Mouse (Mus musculus) mature B cell (primary cell): Measurements from ENCODE around the gene Eya2.

Experiments
- in situ Hi-C: fragments of 300-500 bp; cut with MboI; formaldehyde crosslinking; loops from 2 replicates; pipeline ENCODE4 v1.14.3; 2019

The Eya2 gene

GRCm38 (mm10) chr2:165716688-165717087 lies 121.9 kb downstream of the Eya2 start:
- in situ Hi-C loops: no loop called here

- in situ Hi-C loops: no loop called here
Measured at GRCm38 (mm10) chr2:165717182-165718176, 122.6 kb downstream of the Eya2 start.

GRCm38 (mm10) chr2:165719382-165719781 lies 124.5 kb downstream of the Eya2 start:
- in situ Hi-C loops: no loop called here

GRCm38 (mm10) chr2:165721941-165722340 lies 127.1 kb downstream of the Eya2 start:
- in situ Hi-C loops: no loop called here

- in situ Hi-C loops: no loop called here
Measured at GRCm38 (mm10) chr2:165732552-165733238, 137.9 kb downstream of the Eya2 start.

- in situ Hi-C loops: no loop called here
Measured at GRCm38 (mm10) chr2:165733701-165734100, 138.9 kb downstream of the Eya2 start.

- in situ Hi-C loops: no loop called here
Measured at GRCm38 (mm10) chr2:165736297-165736696, 141.5 kb downstream of the Eya2 start.

- in situ Hi-C loops: no loop called here
Measured at GRCm38 (mm10) chr2:165740381-165740780, 145.5 kb downstream of the Eya2 start.

GRCm38 (mm10) chr2:165740982-165741381 lies 146.2 kb downstream of the Eya2 start:
- in situ Hi-C loops: no loop called here

- in situ Hi-C loops: no loop called here
Measured at GRCm38 (mm10) chr2:165741526-165742050, 146.8 kb downstream of the Eya2 start.

- in situ Hi-C loops: no loop called here
Measured at GRCm38 (mm10) chr2:165742210-165742786, 147.5 kb downstream of the Eya2 start.

- in situ Hi-C loops: no loop called here
Measured at GRCm38 (mm10) chr2:165745306-165746098, 150.7 kb downstream of the Eya2 start.

GRCm38 (mm10) chr2:165747975-165748374 lies 153.1 kb downstream of the Eya2 start:
- in situ Hi-C loops: no loop called here

GRCm38 (mm10) chr2:165748426-165748825 lies 153.6 kb downstream of the Eya2 start:
- in situ Hi-C loops: no loop called here

- in situ Hi-C loops: no loop called here
Measured at GRCm38 (mm10) chr2:165751068-165751467, 156.2 kb downstream of the Eya2 start.

- in situ Hi-C loops: no loop called here
Measured at GRCm38 (mm10) chr2:165752704-165753103, 157.9 kb downstream of the Eya2 start.

GRCm38 (mm10) chr2:165757799-165758198 lies 163.0 kb downstream of the Eya2 start:
- in situ Hi-C loops: no loop called here

- in situ Hi-C loops: no loop called here
Measured at GRCm38 (mm10) chr2:165758534-165758933, 163.7 kb downstream of the Eya2 start.

GRCm38 (mm10) chr2:165759421-165759985 lies 164.7 kb downstream of the Eya2 start:
- in situ Hi-C loops: no loop called here

GRCm38 (mm10) chr2:165768805-165769358 lies 174.1 kb downstream of the Eya2 start:
- in situ Hi-C loops: no loop called here
